Mouse (Mus musculus) intestine, embryonic 16.5 days (tissue): Measurements from ENCODE around the gene Ankrd26. TPM values are rescaled to one million over a fixed set of nuclear protein-coding genes. Genes with fewer than 3 reads are reported as not detected.

ENCODE experiments used
- ATAC-seq: fragments of 200-750 bp; cut with Nextera tagmentation; 2 replicates; pipeline ENCODE4 v1.8.0; 2017; ENCODE audit warnings: moderate TSS enrichment, moderate library complexity
- H3K27ac ChIP-seq: fragments of 300-500 bp; sonication (generic); 2 replicates; pipeline ENCODE4 v1.5.1; 2014; ENCODE audit warnings: mild to moderate bottlenecking, low read length
- H3K27me3 ChIP-seq: fragments of 300-500 bp; sonication (generic); replicated peaks from 2 replicates; pipeline ENCODE4 v1.6.1; 2014; ENCODE audit warnings: low read length, control low read depth, mixed read lengths; ENCODE audit not compliant: control insufficient read depth, insufficient read depth
- H3K36me3 ChIP-seq: fragments of 300-500 bp; sonication (generic); 2 replicates; pipeline ENCODE4 v1.6.1; 2014; ENCODE audit warnings: low read length, control low read depth; ENCODE audit not compliant: control insufficient read depth, insufficient read depth
- H3K4me1 ChIP-seq: fragments of 300-500 bp; sonication (generic); 2 replicates; pipeline ENCODE4 v1.6.1; 2014; ENCODE audit warnings: low read length, control low read depth, mixed read lengths; ENCODE audit not compliant: control insufficient read depth, insufficient read depth
- H3K4me2 ChIP-seq: fragments of 300-500 bp; sonication (generic); 2 replicates; pipeline ENCODE4 v1.6.1; 2014; ENCODE audit warnings: low read depth, low read length, control low read depth
- H3K4me3 ChIP-seq: fragments of 300-500 bp; sonication (generic); 2 replicates; pipeline ENCODE4 v1.5.1; 2014; ENCODE audit warnings: mild to moderate bottlenecking, low read length
- H3K9ac ChIP-seq: fragments of 300-500 bp; sonication (generic); 2 replicates; pipeline ENCODE4 v1.6.1; 2014; ENCODE audit warnings: low read depth, low read length
- H3K9me3 ChIP-seq: fragments of 300-500 bp; sonication (generic); 2 replicates; pipeline ENCODE4 v1.6.1; 2016; ENCODE audit warnings: low read length, control low read depth; ENCODE audit not compliant: control insufficient read depth
- WGBS: fragments of 180-500 bp; shearing (Covaris S2); extraction: QIAGEN DNeasy Blood & Tissue Kit; methylation state at CpG from one replicate; pipeline ENCODE4 v1.1.7; 2014; 5-methylcytosine and 5-hydroxymethylcytosine counted together
- polyA plus RNA-seq: library from polyadenylated mRNA; unstranded; fragments of >200 nt; fragmentation: Nextera tagmentation; extraction: Ambion mirVana; gene quantifications from 2 replicates; pipeline ENCODE4 v1.2.1, GENCODE M21; 2015

The Ankrd26 gene
- 8.2 and 8.6 TPM in 2 replicates for polyA plus RNA-seq

DNA sequence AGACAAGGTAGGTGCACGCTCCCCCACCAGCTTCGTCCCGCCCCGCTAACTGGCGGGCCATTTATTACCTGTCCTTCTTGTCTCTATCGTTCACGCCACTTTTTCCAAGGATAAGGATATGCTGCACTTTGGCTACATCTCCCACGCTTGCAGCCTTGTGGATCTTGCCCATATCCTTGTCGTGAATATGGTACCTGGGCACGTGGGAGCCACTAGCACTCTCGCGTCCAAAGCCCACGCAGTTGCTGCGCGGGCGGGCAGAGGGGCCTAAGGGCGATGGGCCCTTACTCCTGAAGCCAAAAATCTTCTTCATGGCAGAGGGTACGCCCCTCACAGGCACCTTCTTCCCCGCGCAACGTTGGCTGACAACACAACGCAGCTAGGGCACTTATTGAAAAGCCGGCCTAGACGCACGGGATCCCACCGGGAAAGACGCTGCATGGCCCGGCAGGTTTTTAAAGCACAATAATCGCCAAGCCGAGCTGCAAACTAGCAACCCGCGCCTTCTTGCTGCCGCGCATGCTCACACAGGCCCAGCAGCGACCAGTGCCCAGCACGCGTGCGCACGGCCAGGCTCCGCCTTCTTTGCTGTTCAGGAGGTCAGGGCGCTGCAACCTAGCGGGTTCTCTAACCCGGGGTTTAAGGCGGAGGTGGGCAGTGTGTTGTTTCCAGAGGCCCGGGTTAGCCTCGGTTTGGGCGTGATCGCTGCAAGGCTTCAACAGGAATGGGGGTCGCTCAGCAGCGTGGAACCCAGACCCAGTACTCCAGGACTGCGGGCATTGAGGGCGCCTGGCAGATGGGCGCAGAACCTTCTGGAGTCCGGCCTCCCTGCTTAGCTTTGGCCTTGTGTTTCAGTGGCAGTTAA, at the start of gene Ankrd26:
Gene Ankrd26 (minus strand): TSS at position 482 of the 865 bp plus-strand sequence.
- 4% methylated on average over 54 of the region's 54 CpGs for WGBS
- no peaks in the 10 kb centered on the region for H3K9me3 ChIP-seq
- peaks cover 9% of the 10 kb centered on the region; the same call in 1 of the 2 replicates for H3K36me3 ChIP-seq
- no peaks in the 10 kb centered on the region for H3K27me3 ChIP-seq
- H3K4me2 ChIP-seq, result peak within 1 kb of the TSS; percentile 82
- H3K4me3 ChIP-seq, result peak within 1 kb of the TSS; percentile 71
- peak within 1 kb of the TSS; percentile 87 for H3K9ac ChIP-seq
- peak within 1 kb of the TSS; percentile 50; the same call in 1 of the 2 replicates for H3K27ac ChIP-seq
- ATAC-seq, result peak; percentile 99
- H3K4me1 ChIP-seq, result peaks cover 5% of the 10 kb centered on the region; the same call in 1 of the 2 replicates

GRCm38 (mm10) chr6:118608906-118609305, 46.9 kb upstream of the Ankrd26 start:
- Histone ChIP-seq H3K9ac (no peak overlapping the region), H3K4me3 (no peak overlapping the region), H3K4me2 (no peak overlapping the region), H3K27me3 (no peaks in the 10 kb centered on the region), H3K9me3 (no peaks in the 10 kb centered on the region), H3K4me1 (no peaks in the 10 kb centered on the region), H3K36me3 (no peaks in the 10 kb centered on the region), H3K27ac (no peak overlapping the region)
- no peak for ATAC-seq
- WGBS, result 82% methylated on average over 6 of the region's 6 CpGs

- Histone ChIP-seq H3K27me3 (no peaks in the 10 kb centered on the region), H3K27ac (no peak overlapping the region)
These were observed 43.9 kb upstream of the Ankrd26 start for GRCm38 (mm10) chr6:118605974-118606373.

GRCm38 (mm10) chr6:118603825-118604224, 41.8 kb upstream of the Ankrd26 start:
- H3K4me3 ChIP-seq, result no peak overlapping the region
- no peaks in the 10 kb centered on the region for H3K9me3 ChIP-seq
- H3K27ac ChIP-seq, result no peak overlapping the region
- no peaks in the 10 kb centered on the region for H3K27me3 ChIP-seq
- no peak for ATAC-seq
- H3K4me2 ChIP-seq, result no peak overlapping the region
- no peaks in the 10 kb centered on the region for H3K36me3 ChIP-seq
- no peaks in the 10 kb centered on the region for H3K4me1 ChIP-seq
- H3K9ac ChIP-seq, result no peak overlapping the region
- WGBS, result 92% methylated on average over 7 of the region's 7 CpGs

More at GRCm38 (mm10) chr6:118605974-118606373, 43.9 kb upstream of the Ankrd26 start:
- Histone ChIP-seq H3K4me2 (no peak overlapping the region), H3K36me3 (no peaks in the 10 kb centered on the region), H3K4me1 (no peaks in the 10 kb centered on the region), H3K9me3 (no peaks in the 10 kb centered on the region), H3K4me3 (no peak overlapping the region), H3K9ac (no peak overlapping the region)
- no peak for ATAC-seq
- WGBS, result 66% methylated on average over 7 of the region's 7 CpGs

DNA sequence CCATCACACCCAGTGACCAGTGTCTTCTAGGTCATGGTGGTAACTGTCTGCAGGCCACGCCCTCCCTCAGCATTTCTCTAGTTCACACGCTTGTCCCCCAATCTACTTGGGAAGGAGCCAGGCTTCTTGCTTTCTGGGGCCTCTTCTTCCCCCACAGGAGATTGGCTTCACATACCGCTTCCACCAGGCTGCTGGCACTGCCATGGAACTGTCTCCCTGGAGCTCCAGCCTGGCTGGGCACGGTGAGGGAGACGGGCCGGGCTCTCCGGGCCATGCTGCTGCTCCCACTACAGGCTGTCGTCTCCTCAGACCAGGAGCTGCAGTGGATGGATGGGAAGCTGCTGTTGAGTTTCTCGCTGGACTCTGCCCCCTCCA, 33.6 kb upstream of the Ankrd26 start:
- H3K9ac ChIP-seq, result no peak overlapping the region
- no peak for ATAC-seq
- peaks cover 5% of the 10 kb centered on the region; the same call in 1 of the 2 replicates for H3K27me3 ChIP-seq
- no peak overlapping the region for H3K27ac ChIP-seq
- H3K9me3 ChIP-seq, result no peaks in the 10 kb centered on the region
- 73% methylated on average over 9 of the region's 9 CpGs for WGBS
- H3K4me1 ChIP-seq, result peaks cover 6% of the 10 kb centered on the region
- no peak overlapping the region for H3K4me2 ChIP-seq
- H3K36me3 ChIP-seq, result no peaks in the 10 kb centered on the region
- H3K4me3 ChIP-seq, result no peak overlapping the region

DNA sequence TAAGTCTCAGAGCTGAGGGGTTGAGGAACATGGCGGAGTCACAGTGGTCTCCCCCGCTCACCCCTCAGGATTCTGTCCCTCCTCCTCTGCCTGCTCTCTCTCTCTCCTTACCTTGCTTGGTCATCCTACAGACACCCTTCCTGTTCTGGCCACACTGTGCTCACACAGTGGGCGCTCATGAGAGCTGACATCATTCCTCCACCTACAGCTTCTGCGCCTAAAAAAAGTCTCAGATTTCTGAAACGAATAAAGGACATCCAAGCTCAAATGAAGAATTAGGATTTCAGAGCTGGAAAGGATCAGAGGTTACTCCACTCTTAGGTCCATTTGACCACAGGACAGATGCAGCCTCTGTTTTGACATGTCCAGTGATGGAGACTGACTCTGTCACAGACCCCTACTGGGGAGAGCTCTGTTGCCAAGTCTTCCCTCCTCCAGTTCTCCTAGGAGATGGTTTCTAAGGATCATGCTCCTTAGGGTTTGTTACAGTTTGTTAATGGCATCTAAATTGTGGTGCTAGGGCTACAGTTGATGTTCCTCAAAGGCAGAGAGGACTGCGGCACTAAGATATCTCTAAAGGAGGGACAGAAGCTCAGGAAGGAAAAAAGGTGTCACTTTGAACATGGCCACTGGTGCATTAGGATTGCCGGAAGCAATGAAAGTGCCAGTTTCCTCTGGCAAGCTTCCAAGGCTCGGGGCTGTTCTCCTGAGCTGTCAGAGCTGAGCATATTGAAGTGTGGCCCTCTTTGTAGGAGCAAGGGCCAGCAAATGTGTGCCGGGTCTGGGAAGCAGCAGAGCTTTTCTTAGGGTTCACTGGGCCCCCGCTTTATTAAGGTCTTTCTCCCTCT, 33.0 kb upstream of the Ankrd26 start:
- WGBS, result 80% methylated on average over 10 of the region's 10 CpGs
- H3K4me1 ChIP-seq, result peaks cover 6% of the 10 kb centered on the region
- no peak overlapping the region for H3K4me3 ChIP-seq
- H3K36me3 ChIP-seq, result no peaks in the 10 kb centered on the region
- H3K9ac ChIP-seq, result no peak overlapping the region
- H3K9me3 ChIP-seq, result no peaks in the 10 kb centered on the region
- no peak for ATAC-seq
- peaks cover 5% of the 10 kb centered on the region; the same call in 1 of the 2 replicates for H3K27me3 ChIP-seq
- no peak overlapping the region for H3K4me2 ChIP-seq
- H3K27ac ChIP-seq, result no peak overlapping the region

DNA sequence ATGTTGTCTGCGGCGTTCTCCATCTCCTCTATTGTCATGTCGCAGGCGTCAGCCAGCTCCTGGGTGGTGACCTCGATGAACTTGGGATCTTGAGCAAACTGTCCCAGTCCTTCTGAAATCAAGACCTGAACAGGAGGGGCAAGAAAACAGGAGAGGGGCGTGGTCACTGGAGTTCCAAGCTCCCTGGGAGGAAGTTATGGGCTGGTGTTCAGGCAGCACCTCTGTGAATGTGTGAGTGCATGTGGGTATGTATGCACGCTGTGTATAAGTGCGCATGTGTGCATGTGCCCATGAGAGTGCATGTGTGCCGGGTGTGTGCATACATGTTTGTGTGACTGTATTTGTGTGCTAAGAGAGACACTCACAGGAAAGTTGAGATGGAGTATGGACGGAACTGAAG, 32.0 kb upstream of the Ankrd26 start:
- 40% methylated on average over 10 of the region's 10 CpGs for WGBS
- peaks cover 6% of the 10 kb centered on the region for H3K4me1 ChIP-seq
- peaks cover 5% of the 10 kb centered on the region; the same call in 1 of the 2 replicates for H3K27me3 ChIP-seq
- peak overlapping the region; percentile 56 for H3K4me3 ChIP-seq
- peak overlapping the region; percentile 89 for H3K4me2 ChIP-seq
- no peak overlapping the region for H3K27ac ChIP-seq
- no peaks in the 10 kb centered on the region for H3K36me3 ChIP-seq
- peak overlapping the region; percentile 65 for H3K9ac ChIP-seq
- no peaks in the 10 kb centered on the region for H3K9me3 ChIP-seq
- peak; percentile 62 for ATAC-seq

DNA sequence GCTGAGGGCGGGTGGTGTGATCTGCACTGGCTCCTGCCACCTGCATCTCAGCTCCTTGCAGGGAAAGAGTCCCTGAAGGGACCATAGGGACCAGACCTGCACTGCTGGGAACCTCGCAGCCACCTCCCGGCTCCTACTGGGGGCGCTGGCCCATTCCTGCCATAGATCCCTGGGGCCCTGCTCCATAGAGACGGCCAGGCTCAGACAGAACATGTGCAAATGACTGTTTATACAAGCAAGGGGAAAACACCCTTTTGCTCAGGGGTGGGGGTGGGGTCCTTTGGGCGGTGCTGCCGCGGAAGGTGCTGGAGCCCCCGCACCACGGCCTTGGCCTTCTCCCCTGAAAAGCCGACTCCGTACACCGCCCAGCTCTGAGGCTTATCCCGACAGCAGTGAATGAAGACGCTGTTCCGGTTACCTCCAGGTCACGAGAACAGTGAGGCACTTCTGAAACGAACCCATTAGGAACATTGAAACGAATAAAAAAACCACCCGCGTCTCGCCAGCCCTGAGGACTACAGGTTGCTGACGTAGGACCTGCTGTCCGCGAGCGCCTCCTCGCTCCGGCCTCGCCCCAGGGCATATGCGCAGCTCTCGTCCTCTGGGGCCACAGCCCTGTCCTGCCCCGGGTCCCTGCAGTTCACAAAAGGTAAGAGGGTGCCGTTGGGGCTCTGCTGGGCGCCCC, 31.5 kb upstream of the Ankrd26 start:
- Histone ChIP-seq H3K4me3 (peak overlapping the region; percentile 56), H3K27me3 (peaks cover 5% of the 10 kb centered on the region; the same call in 1 of the 2 replicates), H3K36me3 (no peaks in the 10 kb centered on the region), H3K9ac (peak overlapping the region; percentile 65), H3K27ac (no peak overlapping the region), H3K9me3 (no peaks in the 10 kb centered on the region), H3K4me2 (peak overlapping the region; percentile 89), H3K4me1 (peaks cover 6% of the 10 kb centered on the region)
- ATAC-seq, result peak; percentile 94
- 3% methylated on average over 34 of the region's 34 CpGs for WGBS
